Mouse (Mus musculus) liver, embryonic 14.5 days (tissue): ENCODE measurements around the gene 1700003E16Rik.

ENCODE experiments used
- CTCF ChIP-seq: IDR thresholded peaks from 2 replicates; pipeline ENCODE4 v1.5.1; 2016; ENCODE audit warnings: antibody characterized with exemption, low read depth, control low read depth
- EP300 ChIP-seq: IDR thresholded peaks from 2 replicates; pipeline ENCODE4 v1.6.1; 2016; ENCODE audit warnings: antibody characterized with exemption, low read depth

DNA sequence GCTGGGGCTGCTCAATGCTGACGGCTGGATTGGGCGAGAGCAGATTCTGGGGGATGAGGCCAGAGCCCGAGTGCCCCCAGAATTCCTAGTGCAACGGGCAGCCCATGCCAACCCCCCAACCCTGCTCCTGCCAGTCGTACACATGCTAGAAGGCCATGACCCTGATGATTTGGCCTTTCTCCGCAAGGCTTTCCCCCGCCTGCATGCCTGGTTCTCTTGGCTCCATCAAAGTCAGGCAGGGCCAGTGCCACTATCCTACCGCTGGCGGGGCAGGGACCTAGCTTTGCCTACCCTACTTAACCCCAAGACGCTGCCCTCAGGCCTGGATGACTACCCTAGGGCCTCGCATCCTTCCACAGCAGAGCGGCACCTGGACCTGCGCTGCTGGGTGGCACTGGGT lies 38.6 kb upstream of the 1700003E16Rik start:
- no peak for TF ChIP-seq CTCF
- no peak for TF ChIP-seq EP300
